Mouse (Mus musculus): Measurements from ENCODE around the gene Plekhg4.

DNA sequence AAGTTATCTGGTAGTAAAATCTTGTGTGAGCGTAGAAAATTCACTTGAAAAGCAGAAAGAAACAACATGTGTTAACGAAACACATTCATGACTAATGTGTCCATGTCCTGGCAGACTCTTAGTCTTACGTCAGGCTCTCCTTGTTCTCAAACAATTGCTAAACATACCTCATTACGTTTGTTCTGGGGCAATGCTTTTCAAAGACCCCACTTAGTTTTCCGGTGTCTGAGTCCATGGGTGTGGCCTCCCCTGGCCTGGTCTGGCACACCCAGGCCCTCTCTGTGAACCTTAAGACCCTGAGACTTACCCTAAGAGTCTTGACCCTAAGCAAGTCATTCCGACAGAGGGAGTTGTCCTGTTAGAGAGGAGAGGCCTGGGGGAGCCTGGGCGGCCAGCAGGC, 20.8 kb downstream of the Plekhg4 start:
- no peak for TF ChIP-seq CTCF (IDR thresholded peaks at IDR 0.05; ENCODE audit: low read depth)
- no peak for TF ChIP-seq EP300 (IDR thresholded peaks at IDR 0.05; ENCODE audit: low read depth)
